Mouse (Mus musculus) heart, postnatal 0 days (tissue): ENCODE data around the gene Plcd4.

Source experiments
- CTCF ChIP-seq: IDR thresholded peaks from 2 replicates; pipeline ENCODE4 v1.5.1; 2016; ENCODE audit warnings: antibody characterized with exemption, control low read depth, low read depth
- EP300 ChIP-seq: IDR thresholded peaks from 2 replicates; pipeline ENCODE4 v1.6.1; 2016; ENCODE audit warnings: antibody characterized with exemption, low read depth

DNA sequence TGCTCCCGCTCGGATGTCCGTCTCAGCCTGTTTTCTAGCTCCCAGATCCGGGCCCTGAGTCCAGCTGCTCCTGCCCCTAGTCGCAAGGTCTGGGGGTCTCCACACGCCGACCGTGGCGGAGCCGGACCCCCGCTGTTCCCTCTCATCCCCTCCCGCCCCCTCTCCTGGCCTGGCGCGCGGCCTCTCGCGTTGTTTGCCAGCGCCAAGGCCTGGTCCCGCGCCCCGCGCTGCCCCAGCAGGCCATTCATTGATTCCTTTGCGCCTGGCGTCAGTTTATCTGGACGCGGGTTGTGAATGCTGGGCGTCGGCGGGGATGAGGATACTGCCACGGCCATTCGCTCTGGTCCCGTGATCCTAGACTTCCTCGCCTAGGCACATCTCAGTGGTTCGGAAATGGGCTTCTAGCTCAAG lies 36.2 kb upstream of the Plcd4 start:
- TF ChIP-seq CTCF (no peak), EP300 (no peak)
